Mouse (Mus musculus) embryo, embryonic 11 days (tissue): ENCODE results near the gene Armh3.

Experiments
- DNase-seq: peaks from one replicate; pipeline ENCODE4 v3.0.0-alpha.2; 2015

Armh3 gene

DNA sequence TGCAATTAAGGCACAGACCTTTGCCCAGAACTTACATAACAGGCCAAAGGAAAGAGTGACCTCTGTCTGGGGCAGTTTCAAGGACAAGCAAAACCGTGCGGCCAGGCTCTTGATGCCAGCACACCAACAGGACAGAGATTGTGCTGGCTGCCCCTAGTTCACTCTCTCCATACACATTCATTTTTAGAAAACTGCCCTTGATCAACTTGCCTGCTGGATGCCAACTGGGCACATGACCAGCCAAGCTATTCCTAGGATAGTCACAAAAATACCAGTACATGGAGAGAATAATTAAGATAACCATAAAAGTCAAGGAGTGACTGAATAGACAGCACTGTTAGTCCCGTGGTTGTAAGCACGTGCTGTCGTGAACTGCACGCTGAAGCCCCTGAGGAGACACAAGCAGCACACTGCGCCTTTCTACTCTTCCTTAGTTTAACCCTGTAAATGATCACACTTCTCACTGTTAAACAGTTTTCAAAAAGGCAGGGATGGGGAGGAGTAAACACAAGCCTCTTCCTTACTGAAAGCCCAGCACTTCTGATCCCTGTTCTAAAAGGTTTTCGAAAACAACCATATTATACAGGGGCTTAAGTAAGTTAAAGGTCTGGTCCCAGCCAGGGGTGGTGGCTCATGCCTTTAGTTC lies 95.8 kb downstream of the Armh3 start:
- DNase-seq, result no peak

- DNase-seq, result no peak
Measured at GRCm38 (mm10) chr19:45900836-45901235, 97.5 kb downstream of the Armh3 start.

GRCm38 (mm10) chr19:45895726-45896125 lies 102.6 kb downstream of the Armh3 start:
- DNase-seq, result no peak

GRCm38 (mm10) chr19:45882056-45882455 lies 116.2 kb downstream of the Armh3 start:
- no peak for DNase-seq

DNA sequence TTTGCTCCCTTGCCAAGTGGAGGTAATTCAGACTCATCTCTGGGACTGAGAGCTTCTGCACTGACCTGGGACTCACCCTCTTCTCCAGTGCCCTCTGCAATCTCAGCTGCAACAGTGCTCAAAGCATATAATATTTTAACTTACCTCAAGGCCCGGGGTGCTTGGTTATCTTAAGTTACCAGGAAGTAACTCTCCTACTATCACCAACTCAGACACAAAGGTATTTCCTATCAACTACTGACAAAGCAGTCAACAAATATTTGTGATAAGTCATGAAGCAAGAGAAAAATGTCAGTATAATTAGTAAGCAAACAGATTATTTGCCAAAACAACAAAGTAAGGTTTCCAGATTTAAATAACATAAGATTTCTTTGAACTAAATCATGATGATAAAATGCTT lies 125.0 kb downstream of the Armh3 start:
- DNase-seq, result no peak

DNA sequence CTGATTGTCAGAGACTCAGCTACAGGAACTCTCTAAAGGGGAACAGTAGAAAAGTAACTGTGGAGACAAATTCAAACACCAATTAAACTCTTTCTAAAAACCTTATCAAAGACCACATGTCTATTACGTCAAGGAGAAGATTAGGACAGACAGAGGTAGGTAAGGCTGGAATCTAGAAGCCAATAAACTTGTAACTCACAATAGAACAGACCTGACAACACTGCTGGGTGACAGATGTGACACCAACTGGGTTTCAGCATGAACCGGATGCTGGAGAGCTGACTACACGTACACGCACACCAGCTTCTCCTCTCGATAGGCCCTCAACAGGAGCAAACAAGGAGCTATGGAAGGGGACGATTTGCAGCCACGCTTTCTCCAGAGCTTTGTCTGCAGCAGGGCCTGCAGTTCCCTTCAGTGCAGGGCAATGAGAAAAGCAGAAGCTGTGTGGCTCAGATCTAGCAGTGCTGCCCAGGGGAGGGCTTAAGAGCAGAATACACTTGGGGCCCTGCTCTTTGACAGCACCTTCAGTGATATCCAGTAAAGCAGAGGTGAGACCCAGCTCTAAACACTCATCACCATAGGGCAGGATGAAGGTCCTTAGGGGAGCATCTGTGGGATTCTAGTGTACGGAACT lies 142.9 kb downstream of the Armh3 start:
- DNase-seq, result no peak

- no peak for DNase-seq
Measured at GRCm38 (mm10) chr19:45854521-45854920, 143.8 kb downstream of the Armh3 start.

DNA sequence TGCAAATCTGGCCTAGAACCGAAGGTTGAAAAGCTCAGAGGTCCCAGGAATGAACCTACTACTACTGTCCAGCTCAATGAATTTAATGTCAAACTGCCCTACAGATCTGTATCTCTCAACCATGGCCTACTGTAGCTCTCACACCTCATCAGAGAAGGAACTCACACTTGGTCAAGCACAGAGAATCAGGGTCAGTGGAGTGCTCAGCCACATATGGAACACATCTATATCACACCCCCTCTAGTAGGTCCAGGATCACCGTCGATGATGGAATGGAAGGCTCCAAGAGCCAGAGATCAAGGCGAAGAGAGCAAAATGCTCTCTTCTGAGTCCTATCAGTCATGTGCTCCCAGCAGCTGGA lies 150.6 kb downstream of the Armh3 start:
- no peak for DNase-seq

DNA sequence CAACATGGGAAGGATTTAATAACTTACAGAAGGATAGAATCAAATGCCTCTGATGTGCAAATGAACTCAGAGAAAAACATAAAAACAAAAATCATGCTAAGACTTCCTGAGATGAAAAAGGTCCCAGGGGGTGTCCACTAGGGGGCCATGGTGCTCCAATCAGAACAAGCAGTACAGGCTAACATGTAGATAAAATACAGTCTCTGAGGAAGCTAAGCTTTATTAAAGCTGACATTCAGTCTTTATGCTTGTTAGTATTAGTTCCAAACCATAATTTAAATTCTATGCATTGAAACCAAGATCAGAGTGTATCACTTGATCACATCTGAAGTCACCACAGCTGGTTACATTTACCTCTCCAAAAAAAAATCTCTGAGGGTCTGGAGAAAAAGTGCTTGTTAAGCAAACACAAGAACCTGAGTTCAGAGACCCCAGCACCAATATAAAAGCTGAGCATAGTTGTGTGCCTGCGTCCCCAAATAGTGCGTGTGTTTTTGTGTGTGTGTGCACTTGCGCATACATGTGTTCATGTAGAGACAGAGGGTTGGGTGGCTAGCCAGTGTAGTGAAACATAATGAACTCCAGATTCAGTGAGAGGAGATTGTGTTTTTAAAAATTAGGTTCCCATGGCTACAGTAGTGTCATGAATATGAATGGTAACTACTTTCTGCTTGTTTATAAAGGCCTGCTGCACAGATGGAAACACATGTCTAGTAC lies 151.1 kb downstream of the Armh3 start:
- no peak for DNase-seq

DNA sequence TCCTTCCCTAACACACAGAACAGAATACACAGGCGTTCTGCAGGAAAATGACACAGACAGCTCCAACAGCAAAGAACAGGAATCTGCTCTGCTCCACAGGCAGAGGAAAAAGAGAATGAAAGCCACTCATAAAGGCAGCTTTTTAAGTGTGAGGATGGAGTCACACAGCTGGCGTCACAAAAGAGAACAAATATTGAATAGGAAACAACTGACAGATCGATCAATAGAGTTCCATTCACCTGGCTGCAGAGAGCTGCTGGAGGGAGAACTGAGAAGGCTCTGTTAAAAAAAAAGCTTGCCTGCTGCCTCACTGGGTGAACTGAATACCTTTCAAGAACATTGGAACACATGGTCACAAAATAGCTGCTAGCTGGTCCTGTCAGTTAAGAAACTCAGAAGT lies 154.1 kb downstream of the Armh3 start:
- no peak for DNase-seq

DNA sequence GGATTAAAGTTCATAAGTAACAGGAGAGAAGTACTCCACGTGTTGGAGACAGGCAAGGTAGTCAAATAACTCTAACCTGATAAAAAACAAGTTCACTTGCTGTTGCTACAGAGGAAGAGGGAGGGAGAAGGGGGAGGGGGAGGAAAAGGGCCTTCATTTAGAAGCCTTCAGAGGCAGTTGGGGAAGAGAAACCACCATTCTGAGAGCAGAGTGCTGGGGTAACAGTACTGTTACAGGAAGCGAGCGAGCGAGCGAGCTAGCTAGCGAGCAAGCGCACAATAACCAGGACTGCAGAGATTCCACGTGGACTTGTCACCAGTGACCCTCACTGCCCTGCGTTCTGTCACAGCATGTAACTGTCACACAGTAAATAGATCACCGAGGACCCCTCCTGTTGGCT lies 154.9 kb downstream of the Armh3 start:
- peak; percentile 29 for DNase-seq

DNA sequence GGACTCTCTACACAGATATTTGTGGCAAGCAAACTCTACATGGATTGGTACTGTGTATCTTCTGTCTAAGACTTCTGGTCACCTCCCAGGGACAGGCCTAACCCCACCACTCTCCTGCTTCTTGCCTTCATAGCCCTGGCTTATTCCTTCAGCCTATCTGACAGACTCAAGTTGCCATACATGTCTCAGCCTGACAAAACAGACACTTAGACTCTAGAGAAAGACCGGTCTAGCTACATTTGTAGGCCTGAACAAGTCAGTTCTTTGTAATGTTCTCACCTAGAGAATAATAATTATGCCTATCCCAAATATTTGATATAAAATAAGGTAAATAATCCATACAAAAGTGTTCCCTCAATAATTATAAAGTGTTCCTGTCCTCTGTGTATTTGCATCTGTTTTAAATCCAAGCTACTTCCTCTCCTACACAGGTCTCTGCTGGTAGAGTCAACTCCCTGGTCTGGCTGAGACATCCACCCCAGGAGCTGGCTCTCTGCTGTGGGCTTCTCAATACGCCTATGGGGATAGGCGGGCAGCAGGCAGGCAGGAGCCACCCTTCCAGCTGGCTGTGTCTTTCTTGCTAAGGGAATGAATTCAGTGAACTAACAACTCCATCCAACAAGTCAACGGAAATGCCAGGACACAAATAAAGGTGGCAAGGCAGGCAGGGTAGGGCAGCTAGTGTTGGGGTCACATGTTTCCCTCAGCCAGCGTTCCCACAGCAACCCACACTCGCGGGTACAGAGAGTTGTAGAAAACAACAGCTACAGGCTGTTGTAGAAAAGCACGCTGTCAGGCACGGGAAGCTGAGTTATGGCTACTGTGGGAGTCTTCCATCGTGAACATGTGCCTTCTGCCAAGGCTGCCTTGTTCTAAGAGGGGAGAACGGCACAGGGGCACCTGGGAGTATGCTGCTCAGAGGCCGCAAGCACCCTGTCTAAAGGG lies 161.0 kb downstream of the Armh3 start:
- DNase-seq, result no peak

- DNase-seq, result no peak
Measured at GRCm38 (mm10) chr19:45835490-45835889, 162.8 kb downstream of the Armh3 start.

- no peak for DNase-seq
Measured at GRCm38 (mm10) chr19:45833665-45834064, 164.6 kb downstream of the Armh3 start.

- DNase-seq, result no peak
Measured at GRCm38 (mm10) chr19:45830679-45831078, 167.6 kb downstream of the Armh3 start.

DNA sequence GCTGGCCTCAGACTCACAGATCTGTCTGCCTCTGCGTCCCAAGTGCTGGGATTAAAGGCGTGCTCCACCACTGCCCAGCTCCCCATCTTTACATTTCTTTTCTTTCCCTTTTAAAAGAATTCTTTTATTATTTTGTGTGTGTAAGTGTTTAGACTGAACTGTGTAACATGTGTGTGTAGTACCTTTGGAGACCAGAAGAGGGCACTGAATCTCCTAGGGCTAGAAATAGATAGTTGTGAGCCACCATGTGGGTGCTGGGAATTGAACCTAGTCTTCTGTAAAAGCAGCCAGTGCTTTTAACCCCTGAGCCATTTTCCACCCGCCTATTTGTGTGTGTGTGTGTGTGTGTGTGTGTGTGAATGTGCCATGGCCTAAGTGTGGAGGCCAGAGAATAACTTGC lies 170.6 kb downstream of the Armh3 start:
- DNase-seq, result no peak

DNA sequence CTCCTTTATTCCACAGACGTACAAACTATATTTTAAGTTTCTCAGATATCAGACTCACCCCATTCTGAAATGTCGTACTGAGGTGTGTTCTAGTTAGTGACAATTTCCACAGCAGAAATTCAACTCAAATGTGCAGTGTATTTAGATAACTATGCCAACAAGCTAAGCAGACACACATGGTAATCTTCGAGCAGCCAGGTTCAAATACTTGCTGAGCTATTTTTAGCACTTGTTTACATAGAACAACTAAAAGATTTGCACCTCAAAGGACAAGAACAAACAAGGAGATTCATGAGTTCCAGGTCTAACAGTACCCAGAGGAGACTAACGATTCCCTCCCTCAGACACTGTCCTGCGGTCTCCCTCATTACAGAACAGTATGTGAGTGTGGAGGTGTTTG lies 171.2 kb downstream of the Armh3 start:
- no peak for DNase-seq

DNA sequence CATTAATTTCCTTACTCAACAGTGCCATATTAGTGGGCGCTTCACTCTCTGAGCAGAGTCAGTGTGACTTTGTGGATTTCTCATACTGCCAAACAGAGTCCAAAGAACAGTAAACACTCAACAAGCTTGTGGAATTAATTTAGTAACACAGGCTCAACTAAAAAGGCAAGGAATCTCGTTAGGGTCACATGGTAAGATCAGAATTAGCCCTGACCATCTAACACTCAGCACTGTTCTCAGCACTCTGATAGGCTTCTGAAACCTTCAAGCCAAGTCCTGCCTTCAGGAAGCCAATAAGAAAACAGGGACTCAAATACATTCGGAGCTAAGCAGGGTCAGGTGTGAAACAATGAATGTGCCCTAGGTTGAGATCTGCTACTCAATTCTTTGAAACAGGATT lies 172.1 kb downstream of the Armh3 start:
- DNase-seq, result no peak

GRCm38 (mm10) chr19:45821832-45822231 lies 176.5 kb downstream of the Armh3 start:
- no peak for DNase-seq

DNA sequence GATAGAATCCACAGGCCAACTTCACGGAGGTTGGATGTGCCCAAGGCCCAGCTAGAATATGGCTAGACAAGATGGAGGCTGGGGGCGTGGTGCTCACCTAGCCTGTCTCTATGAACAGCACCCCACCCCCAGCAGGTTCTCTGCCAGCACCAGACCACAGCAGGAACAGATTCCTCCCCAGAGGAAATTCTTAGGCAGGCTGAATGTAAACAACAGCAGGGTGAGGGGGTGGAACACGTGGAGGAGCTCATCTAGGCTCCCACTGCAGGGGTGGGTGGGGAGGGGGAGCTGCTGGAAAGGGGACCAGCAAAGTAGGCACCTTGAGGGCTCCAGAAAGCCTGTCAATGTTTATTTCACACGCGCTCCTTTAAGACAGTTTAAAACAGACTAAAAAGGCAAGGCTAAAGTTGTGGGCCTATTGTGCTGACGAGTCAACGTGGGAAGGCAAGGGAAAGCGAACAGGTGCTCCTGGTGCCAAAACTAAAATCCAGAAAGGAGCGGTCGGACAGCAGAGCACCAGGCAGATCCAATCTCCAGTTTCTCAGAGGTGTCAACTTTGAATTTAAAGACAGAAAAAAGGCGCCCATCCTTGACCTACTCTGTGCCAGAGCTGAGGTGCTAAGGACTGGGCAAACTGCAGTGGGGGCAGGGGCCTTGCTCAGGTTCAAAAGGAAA lies 180.3 kb downstream of the Armh3 start:
- no peak for DNase-seq

DNA sequence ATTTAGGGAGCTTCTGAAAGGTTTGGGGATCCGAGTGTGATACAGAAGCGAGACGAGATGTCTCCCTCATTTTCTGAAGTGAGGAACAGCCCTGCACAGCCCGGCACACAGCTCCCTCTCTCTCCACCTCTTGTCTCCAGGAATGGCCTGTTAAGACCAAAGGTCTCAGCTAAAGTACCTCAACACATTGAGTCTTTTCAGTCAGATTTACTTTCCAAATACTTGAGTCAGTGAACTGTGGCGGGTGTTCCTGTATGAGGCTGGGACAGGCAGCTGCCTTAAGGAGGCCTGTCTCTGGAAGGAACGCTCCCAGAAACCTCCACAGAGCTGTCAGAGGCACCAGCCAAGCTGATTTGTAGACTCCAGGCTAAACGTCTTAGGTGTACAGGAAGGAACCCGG lies 181.6 kb downstream of the Armh3 start:
- DNase-seq, result no peak

DNA sequence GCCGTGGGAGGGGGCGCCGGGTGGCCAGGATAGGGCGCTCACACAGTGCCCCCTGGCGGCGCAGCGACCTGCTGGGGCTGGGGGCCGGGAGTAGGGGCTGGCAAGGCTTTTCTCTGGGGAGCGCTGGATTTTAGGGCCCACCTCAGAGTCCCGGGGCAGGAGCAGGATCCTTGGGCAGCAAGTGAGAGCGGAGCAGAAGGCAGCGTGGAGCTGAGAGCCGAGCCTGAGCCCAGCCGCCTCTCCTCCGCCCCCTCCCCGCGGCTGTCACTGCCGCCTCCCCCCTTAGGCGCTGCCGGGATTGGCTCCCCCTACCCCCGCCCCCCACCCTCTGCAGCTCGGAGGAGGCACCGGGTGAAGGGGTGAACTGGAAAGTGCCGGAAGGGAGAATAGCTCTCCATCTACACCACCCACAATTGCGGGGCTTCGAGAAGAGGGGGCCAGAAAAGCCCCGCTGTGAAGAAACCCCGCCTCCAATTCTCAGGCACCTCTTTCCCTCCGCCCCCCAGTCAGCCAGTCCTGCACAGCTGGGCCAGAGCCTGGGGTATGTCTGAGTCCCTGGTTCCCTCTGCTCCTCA lies 182.4 kb downstream of the Armh3 start, which contains the start of gene Kcnip2:
Gene Kcnip2 (minus strand): TSS at position 231 of the 575 bp plus-strand sequence.
- DNase-seq, result peak; percentile 69
